Mouse (Mus musculus) MEL (cell line): ENCODE data around the gene Foxj1. TPM values are rescaled to one million over a fixed set of nuclear protein-coding genes. Genes with fewer than 3 reads are reported as not detected.

Experiments
- DNase-seq: peaks from one replicate; pipeline ENCODE4 v3.0.0; 2011; ENCODE audit warnings: low read depth, low spot score
- H3K27ac ChIP-seq: 2 replicates; pipeline ENCODE4 v1.5.1; 2012; ENCODE audit warnings: low read depth, mild to moderate bottlenecking, control low read depth, low read length, moderate library complexity; ENCODE audit not compliant: control insufficient read depth
- H3K27me3 ChIP-seq, 2 experiments: fragments of 150-350 bp in 1 of 2; sonication (generic) in 1 of 2; 2 replicates each; pipeline ENCODE4 v1.6.1; 2012; ENCODE audit warnings: low read length in 2 of 2, mild to moderate bottlenecking in 2 of 2, improper control_type of control experiment in 1 of 2, moderate library complexity in 1 of 2; ENCODE audit not compliant: insufficient read depth in 2 of 2, control insufficient read depth in 1 of 2
- H3K36me3 ChIP-seq, 2 experiments: 2 replicates each; pipeline ENCODE4 v1.6.1; 2012 to 2014; ENCODE audit warnings: low read length in 2 of 2, improper control_type of control experiment in 1 of 2, inconsistent platforms in 1 of 2, mild to moderate bottlenecking in 1 of 2; ENCODE audit not compliant: insufficient read depth in 2 of 2, control insufficient read depth in 1 of 2
- H3K4me1 ChIP-seq, 2 experiments: fragments of 150-350 bp in 1 of 2; sonication (generic) in 1 of 2; 2 replicates each; pipeline ENCODE4 v1.6.1; 2012; ENCODE audit warnings: low read length in 2 of 2, improper control_type of control experiment in 1 of 2, mild to moderate bottlenecking in 1 of 2; ENCODE audit not compliant: insufficient read depth in 2 of 2, control insufficient read depth in 1 of 2
- H3K4me3 ChIP-seq, 2 experiments: fragments of 150-350 bp in 1 of 2; sonication (generic) in 1 of 2; 2 replicates each; pipeline ENCODE4 v1.5.1; 2012; ENCODE audit warnings: low read depth in 2 of 2, low read length in 2 of 2, mild to moderate bottlenecking in 2 of 2, moderate library complexity in 2 of 2, control low read depth in 1 of 2, improper control_type of control experiment in 1 of 2; ENCODE audit not compliant: control insufficient read depth in 1 of 2, insufficient read depth in 1 of 2
- H3K79me2 ChIP-seq: 2 replicates; pipeline ENCODE4 v1.6.1; 2012; ENCODE audit warnings: mild to moderate bottlenecking, low read length, moderate library complexity; ENCODE audit not compliant: control insufficient read depth, poor library complexity, insufficient read depth
- H3K9ac ChIP-seq: 2 replicates; pipeline ENCODE4 v1.6.1; 2012; ENCODE audit warnings: low read depth, mild to moderate bottlenecking, control low read depth, low read length, moderate library complexity; ENCODE audit not compliant: control insufficient read depth, poor library complexity, severe bottlenecking
- H3K9me3 ChIP-seq: fragments of 150-350 bp; sonication (generic); replicated peaks from 2 replicates; pipeline ENCODE4 v1.6.1; 2012; ENCODE audit warnings: mild to moderate bottlenecking, low read length, improper control_type of control experiment, moderate library complexity; ENCODE audit not compliant: insufficient read depth
- CHD2 ChIP-seq: IDR thresholded peaks from 2 replicates; pipeline ENCODE4 v1.6.1; 2011; ENCODE audit warnings: low read length, improper control_type of control experiment
- CTCF ChIP-seq, 3 experiments: IDR thresholded peaks in 2 of 3; conservative IDR thresholded peaks in 1 of 3; 2 replicates each; pipeline ENCODE4 v1.5.1; 2011 to 2012; ENCODE audit warnings: low read length in 3 of 3, low read depth in 2 of 3, mild to moderate bottlenecking in 2 of 3, improper control_type of control experiment in 1 of 3, inconsistent platforms in 1 of 3, mixed read lengths in 1 of 3, moderate library complexity in 1 of 3; ENCODE audit not compliant: control insufficient read depth in 1 of 3, insufficient read depth in 1 of 3, poor library complexity in 1 of 3, severe bottlenecking in 1 of 3
- ELF1 ChIP-seq: IDR thresholded peaks from 2 replicates; pipeline ENCODE4 v1.6.1; 2014; ENCODE audit warnings: low read depth, mild to moderate bottlenecking, inconsistent platforms, low read length, improper control_type of control experiment, moderate library complexity
- EP300 ChIP-seq, 2 experiments: IDR thresholded peaks; 2 replicates each; pipeline ENCODE4 v1.6.1; 2011; ENCODE audit warnings: improper control_type of control experiment in 2 of 2, low read length in 2 of 2, low read depth in 1 of 2, mild to moderate bottlenecking in 1 of 2
- ETS1 ChIP-seq: IDR thresholded peaks from 2 replicates; pipeline ENCODE4 v1.6.1; 2012; ENCODE audit warnings: low read depth, mild to moderate bottlenecking, inconsistent platforms, low read length, improper control_type of control experiment, moderate library complexity
- HCFC1 ChIP-seq: IDR thresholded peaks from 2 replicates; pipeline ENCODE4 v1.6.1; 2012; ENCODE audit warnings: low read depth, mild to moderate bottlenecking, inconsistent platforms, low read length, improper control_type of control experiment, moderate library complexity
- JUND ChIP-seq: IDR thresholded peaks from 2 replicates; pipeline ENCODE4 v1.6.1; 2011; ENCODE audit warnings: low read depth, mild to moderate bottlenecking, improper control_type of control experiment, low read length
- MAFK ChIP-seq: IDR thresholded peaks from 2 replicates; pipeline ENCODE4 v1.6.1; 2011; ENCODE audit warnings: low read depth, mild to moderate bottlenecking, low read length, improper control_type of control experiment, borderline replicate concordance
- MAX ChIP-seq: IDR thresholded peaks from 2 replicates; pipeline ENCODE4 v1.6.1; 2011; ENCODE audit warnings: low read length, improper control_type of control experiment
- MXI1 ChIP-seq: IDR thresholded peaks from 2 replicates; pipeline ENCODE4 v1.6.1; 2011; ENCODE audit warnings: mild to moderate bottlenecking, low read depth, low read length, improper control_type of control experiment
- MYB ChIP-seq: IDR thresholded peaks from 2 replicates; pipeline ENCODE4 v1.6.1; 2011; ENCODE audit warnings: mild to moderate bottlenecking, low read depth, low read length, improper control_type of control experiment
- MYC ChIP-seq: IDR thresholded peaks from 2 replicates; pipeline ENCODE4 v1.6.1; 2011; ENCODE audit warnings: low read depth, mild to moderate bottlenecking, low read length, improper control_type of control experiment, moderate library complexity
- RCOR1 ChIP-seq: IDR thresholded peaks from 2 replicates; pipeline ENCODE4 v1.6.1; 2012; ENCODE audit warnings: low read depth, mild to moderate bottlenecking, inconsistent platforms, low read length, improper control_type of control experiment
- SIN3A ChIP-seq: IDR thresholded peaks from 2 replicates; pipeline ENCODE4 v1.6.1; 2012; ENCODE audit warnings: low read length, improper control_type of control experiment, inconsistent platforms
- SMC3 ChIP-seq: IDR thresholded peaks from 2 replicates; pipeline ENCODE4 v1.6.1; 2011; ENCODE audit warnings: low read depth, low read length, improper control_type of control experiment
- TAL1 ChIP-seq: IDR thresholded peaks from 2 replicates; pipeline ENCODE4 v1.6.1; 2012; ENCODE audit warnings: mild to moderate bottlenecking, inconsistent platforms, low read length, moderate library complexity, mixed read lengths
- TBP ChIP-seq: IDR thresholded peaks from 2 replicates; pipeline ENCODE4 v1.8.0; 2011; ENCODE audit warnings: low read depth, low read length, improper control_type of control experiment
- TCF12 ChIP-seq: IDR thresholded peaks from 2 replicates; pipeline ENCODE4 v1.6.1; 2014; ENCODE audit warnings: low read depth, mild to moderate bottlenecking, inconsistent platforms, low read length, improper control_type of control experiment, moderate library complexity
- ZKSCAN1 ChIP-seq: IDR thresholded peaks from 2 replicates; pipeline ENCODE4 v1.6.1; 2012; ENCODE audit warnings: low read depth, mild to moderate bottlenecking, inconsistent platforms, low read length, improper control_type of control experiment, moderate library complexity
- ZMIZ1 ChIP-seq: IDR thresholded peaks from 2 replicates; pipeline ENCODE4 v1.6.1; 2012; ENCODE audit warnings: low read depth, mild to moderate bottlenecking, inconsistent platforms, low read length, improper control_type of control experiment, moderate library complexity
- ZNF384 ChIP-seq: IDR thresholded peaks from 2 replicates; pipeline ENCODE4 v1.6.1; 2012; ENCODE audit warnings: low read depth, mild to moderate bottlenecking, inconsistent platforms, low read length, improper control_type of control experiment
- polyA plus RNA-seq, 2 experiments: library from polyadenylated mRNA; stranded (reverse) in 1 of 2; unstranded in 1 of 2; fragments of >175 nt in 1 of 2; fragments of >200 nt in 1 of 2; gene quantifications; 2 replicates each; pipeline versions ENCODE4 v1.2.1 to v1.2.4; 2012; ENCODE audit warnings: low replicate concordance in 2 of 2, low read depth in 1 of 2; ENCODE audit not compliant: insufficient read length in 2 of 2, insufficient read depth in 1 of 2, missing spikeins in 1 of 2
- total RNA-seq: library from RNA; depleted of rRNA; stranded (reverse); fragments of 300-350 nt; gene quantifications from 2 replicates; pipeline ENCODE4 v1.2.3, GENCODE M21; 2012

Gene Foxj1
- total and polyA plus RNA-seq, 3 experiments = 0.07 to 0.08 TPM; not detected in 1

DNA sequence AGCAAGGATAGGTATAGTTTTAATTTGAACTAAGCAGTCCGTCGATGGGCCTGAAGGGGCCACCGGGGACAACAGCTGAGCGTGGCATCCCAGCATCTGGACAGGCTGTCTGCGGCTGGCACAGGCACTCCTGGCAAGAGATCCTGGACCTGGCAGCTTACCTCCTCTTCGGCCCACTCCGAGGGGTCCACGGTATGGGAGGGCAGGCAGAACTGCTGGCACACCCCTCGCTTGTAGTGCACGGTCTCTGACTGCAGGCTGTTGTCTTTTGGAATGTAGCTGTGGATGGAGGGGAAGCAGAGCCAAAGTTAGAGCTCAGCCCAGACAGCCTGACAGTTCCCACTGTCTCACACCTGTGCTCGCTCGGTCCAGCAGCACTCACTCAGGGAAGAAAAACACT, 24.5 kb upstream of the Foxj1 start:
- no peaks in the 10 kb centered on the region for H3K9me3 ChIP-seq
- no peak for DNase-seq
- no peaks in the 10 kb centered on the region for H3K27me3 ChIP-seq

DNA sequence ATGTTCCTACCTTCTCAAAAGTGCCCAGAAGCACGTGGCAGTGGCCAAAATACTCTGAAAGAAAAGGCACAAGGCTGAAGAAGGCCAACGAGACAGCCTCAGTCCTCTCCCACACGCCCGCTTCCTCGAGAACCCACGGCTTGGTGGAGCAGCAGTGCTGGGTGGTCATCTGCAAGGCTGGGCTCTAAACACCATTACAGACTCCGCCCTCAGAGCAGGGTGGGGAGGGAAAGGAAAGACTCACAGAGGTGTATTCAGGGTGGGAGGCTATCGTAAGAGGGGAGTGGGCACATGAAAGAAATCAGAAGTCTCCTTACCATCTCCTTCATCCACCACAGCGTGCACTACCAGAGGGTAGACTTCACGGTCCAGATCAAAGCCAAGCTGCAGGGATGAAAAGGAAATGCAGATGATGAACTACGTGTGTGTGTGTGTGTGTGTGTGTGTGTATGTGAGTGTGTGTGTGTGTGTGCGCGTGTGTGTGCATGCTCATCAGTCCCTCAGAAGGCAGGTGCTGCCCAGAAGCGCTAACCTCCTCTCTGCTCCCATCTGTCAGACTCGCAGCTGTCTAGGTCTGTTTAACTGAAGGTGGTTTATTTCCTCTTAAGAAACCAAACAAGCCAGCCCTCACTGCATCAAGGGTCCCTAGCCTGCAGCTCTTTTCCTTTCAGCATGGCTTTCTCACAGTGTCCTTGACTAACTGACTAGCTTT, 23.9 kb upstream of the Foxj1 start:
- no peak overlapping the region for H3K27ac ChIP-seq
- no peak overlapping the region for H3K4me3 ChIP-seq
- no peaks in the 10 kb centered on the region for H3K9me3 ChIP-seq
- no peaks in the 10 kb centered on the region; a peak in 1 of 4 replicates for H3K4me1 ChIP-seq
- no peaks in the 10 kb centered on the region for H3K36me3 ChIP-seq
- no peaks in the 10 kb centered on the region for H3K27me3 ChIP-seq
- no peaks in the 10 kb centered on the region for H3K79me2 ChIP-seq
- no peak overlapping the region for H3K9ac ChIP-seq
- no peak for TF ChIP-seq SMC3
- TF ChIP-seq MAX = no peak
- no peak for TF ChIP-seq HCFC1
- no peak for TF ChIP-seq ELF1
- no peak for TF ChIP-seq RCOR1
- TF ChIP-seq TAL1 = no peak
- TF ChIP-seq TBP = no peak
- no peak for DNase-seq

More for the DNA sequence above, 24.5 kb upstream of the Foxj1 start:
- TF ChIP-seq MYB (no peak), TCF12 (no peak), MYC (no peak), EP300 (IDR thresholded peaks at IDR 0.05; ENCODE audit: low read depth in 1 of 2, low read length in 2 of 2) (no peak), ZMIZ1 (no peak), MXI1 (no peak), CTCF (IDR thresholded peaks at IDR 0.05 in 2 of 3, conservative IDR thresholded peaks at IDR 0.05 in 1 of 3; ENCODE audit: control insufficient read depth in 1 of 3, insufficient read depth in 1 of 3, low read depth in 2 of 3, low read length in 3 of 3, poor library complexity in 1 of 3, severe bottlenecking in 1 of 3) (no peak), RCOR1 (no peak), SIN3A (no peak), ETS1 (no peak), ZKSCAN1 (no peak), JUND (no peak), MAFK (no peak), ZNF384 (no peak), CHD2 (no peak)
- Histone ChIP-seq H3K79me2 (no peaks in the 10 kb centered on the region), H3K27ac (no peak overlapping the region), H3K4me3 (no peak overlapping the region), H3K9ac (no peak overlapping the region), H3K36me3 (no peaks in the 10 kb centered on the region), H3K4me1 (no peaks in the 10 kb centered on the region; a peak in 1 of 4 replicates)
